Mouse (Mus musculus) frontal cortex, adult (tissue): ENCODE measurements around the gene Cldn18.

Experiments used
- ATAC-seq: cut with Nextera tagmentation; 2 replicates; pipeline ENCODE4 v1.9.2; 2017; ENCODE audit warnings: mild to moderate bottlenecking, moderate library complexity, mixed read lengths; ENCODE audit not compliant: low TSS enrichment

The Cldn18 gene

GRCm38 (mm10) chr9:99685061-99685521 is 32.0 kb downstream of the Cldn18 start:
- no peak for ATAC-seq

- ATAC-seq = peak; percentile 93
Observed at GRCm38 (mm10) chr9:99681980-99682570, 35.0 kb downstream of the Cldn18 start.

GRCm38 (mm10) chr9:99675714-99676113 is 41.4 kb downstream of the Cldn18 start:
- ATAC-seq = no peak

- peak; percentile 57 for ATAC-seq
Observed at GRCm38 (mm10) chr9:99671603-99672002, 45.5 kb downstream of the Cldn18 start.

- ATAC-seq = no peak
Observed at GRCm38 (mm10) chr9:99667596-99667995, 49.5 kb downstream of the Cldn18 start.

- ATAC-seq = no peak
Observed at GRCm38 (mm10) chr9:99662887-99663286, 54.2 kb downstream of the Cldn18 start.

GRCm38 (mm10) chr9:99662406-99662805 is 54.7 kb downstream of the Cldn18 start:
- ATAC-seq = peak; percentile 68

- ATAC-seq = no peak
Observed at GRCm38 (mm10) chr9:99661606-99662166, 55.4 kb downstream of the Cldn18 start.

- ATAC-seq = no peak
Observed at GRCm38 (mm10) chr9:99660756-99661155, 56.3 kb downstream of the Cldn18 start.

- ATAC-seq = no peak
Observed at GRCm38 (mm10) chr9:99646102-99646501, 71.0 kb downstream of the Cldn18 start.

GRCm38 (mm10) chr9:99645416-99645815 is 71.7 kb downstream of the Cldn18 start:
- ATAC-seq = no peak

- ATAC-seq = no peak
Observed at GRCm38 (mm10) chr9:99639957-99640356, 77.1 kb downstream of the Cldn18 start.
